Mouse (Mus musculus) Patski (cell line): ENCODE measurements at regions not wholly inside any gene's neighbourhood (a gene's known extent, or its start where the extent isn't known, plus 50 kb on each side); places are given as distances from the start of the nearest gene placed in this dataset.

Experiments
- ATAC-seq: fragments of 100-300 bp; one replicate; pipeline ENCODE4 v1.8.0; 2021
- CTCF ChIA-PET: fragments of 350-600 bp; sonication (Branson Sonifier 250); formaldehyde crosslinking; loops from one replicate; lab custom pipeline; 2022; ENCODE audit warnings: inconsistent platforms; lab: Charles Lee
- POLR2A ChIA-PET: fragments of 350-600 bp; sonication (Branson Sonifier 250); formaldehyde crosslinking; loops from one replicate; lab custom pipeline; 2022; ENCODE audit warnings: antibody characterized with exemption, inconsistent platforms; lab: Charles Lee
- DNase-seq: peaks from one replicate; pipeline ENCODE4 v3.0.0-alpha.2; 2011; ENCODE audit warnings: low read depth, low spot score
- H3K27me3 ChIP-seq: fragments of 371-371 bp; one replicate; pipeline ENCODE4 v1.5.1; 2021
- CTCF ChIP-seq: fragments of 100-300 bp; IDR thresholded peaks from one replicate; pipeline ENCODE4 v1.5.1; 2021
- in situ Hi-C: fragments of 300-500 bp; cut with MboI; formaldehyde crosslinking; loops from 3 replicates; pipeline ENCODE4 v1.11.1; 2018; ENCODE audit warnings: low pct_unique_long_range_greater_than_20kb, mixed read lengths

GRCm38 (mm10) chr1:177651219-177651618, 78.4 kb upstream of the 1700016C15Rik start:
- TF ChIP-seq CTCF, result no peak
- POLR2A ChIA-PET, result no interaction called here
- in situ Hi-C loops, result no loop called here
- ATAC-seq (no peak), DNase-seq (no peak)
- CTCF ChIA-PET, result interaction anchor here (2.4 to 3.3 kb wide), 2 partner anchors 10 to 18 kb away, joined by 6 to 13 read pairs; no protein-coding TSS in a partner anchor
- H3K27me3 ChIP-seq, result no peaks in the 10 kb centered on the region

- no peaks in the 10 kb centered on the region for H3K27me3 ChIP-seq
- POLR2A ChIA-PET, result no interaction called here
- in situ Hi-C loops, result no loop called here
Observed at GRCm38 (mm10) chr1:177663163-177663562, 66.5 kb upstream of the 1700016C15Rik start.

GRCm38 (mm10) chr1:177667041-177667791, 62.4 kb upstream of the 1700016C15Rik start:
- no peak for DNase-seq
- POLR2A ChIA-PET, result no interaction called here
- H3K27me3 ChIP-seq, result no peaks in the 10 kb centered on the region
- ATAC-seq, result no peak
- in situ Hi-C loops, result no loop called here
- CTCF ChIA-PET, result no interaction called here
- TF ChIP-seq CTCF, result no peak

More at GRCm38 (mm10) chr1:177663163-177663562, 66.5 kb upstream of the 1700016C15Rik start:
- DNase-seq, result no peak
- CTCF ChIA-PET, result interaction anchor here (1.6 kb wide), 1 partner anchor 13 kb away, joined by 3 read pairs; no protein-coding TSS in a partner anchor
- no peak for TF ChIP-seq CTCF
- ATAC-seq, result no peak

DNA sequence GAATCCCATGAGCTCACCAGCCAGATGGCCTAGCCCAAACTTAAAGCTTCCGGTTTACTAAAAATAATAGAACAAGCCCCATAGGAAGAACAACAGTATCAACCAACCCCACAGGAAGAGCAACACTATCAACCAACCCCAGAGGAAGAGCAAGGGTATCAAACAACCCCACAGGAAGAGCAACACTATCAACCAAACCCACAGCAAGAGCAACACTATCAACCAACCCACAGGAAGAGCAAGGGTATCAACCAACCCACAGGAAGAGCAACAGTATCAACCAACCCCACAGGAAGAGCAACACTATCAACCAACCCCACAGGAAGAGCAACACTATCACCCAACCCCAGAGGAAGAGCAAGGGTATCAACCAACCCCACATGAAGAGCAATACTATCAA, 59.0 kb upstream of the 1700016C15Rik start:
- no peaks in the 10 kb centered on the region for H3K27me3 ChIP-seq
- ATAC-seq, result no peak
- DNase-seq, result no peak
- CTCF ChIA-PET, result no interaction called here
- no peak for TF ChIP-seq CTCF
- in situ Hi-C loops, result no loop called here
- POLR2A ChIA-PET, result interaction anchor here (0.7 kb wide), 1 partner anchor 59 kb away, joined by 4 read pairs; no protein-coding TSS in a partner anchor

DNA sequence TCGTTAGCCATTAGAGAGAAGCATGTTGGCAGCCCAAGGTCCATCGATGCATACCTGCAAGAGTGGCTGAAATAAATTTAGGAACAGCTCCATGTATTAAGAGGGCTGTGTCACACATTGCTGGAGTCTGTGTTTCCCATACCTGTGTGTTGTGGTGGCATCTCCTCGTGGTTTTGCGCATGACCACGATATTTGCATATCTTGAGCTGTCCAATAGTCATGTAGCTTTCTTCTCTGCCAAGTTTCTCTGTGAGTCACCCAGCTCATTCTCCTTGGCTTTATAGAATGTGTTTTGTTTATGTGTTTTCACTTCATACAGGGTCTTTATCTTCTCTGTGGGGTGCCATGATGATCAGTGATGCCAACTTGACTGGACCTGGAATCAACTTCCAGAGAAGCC, 53.0 kb upstream of the 1700016C15Rik start:
- ATAC-seq, result peak; percentile 73
- CTCF ChIA-PET, result interaction anchor here (0.6 to 1.1 kb wide), 3 partner anchors 10 to 43 kb away, joined by 3 read pairs; no protein-coding TSS in a partner anchor
- no peak for TF ChIP-seq CTCF
- DNase-seq, result no peak
- in situ Hi-C loops, result no loop called here
- H3K27me3 ChIP-seq, result no peaks in the 10 kb centered on the region
- POLR2A ChIA-PET, result no interaction called here

- H3K27me3 ChIP-seq, result no peaks in the 10 kb centered on the region
- DNase-seq, result no peak
- ChIA-PET POLR2A (no interaction called here), CTCF (interaction anchor here (1.4 kb wide), 1 partner anchor 28 kb away, joined by 4 read pairs; no protein-coding TSS in a partner anchor)
- in situ Hi-C loops, result no loop called here
- TF ChIP-seq CTCF, result no peak
- no peak for ATAC-seq
Observed at GRCm38 (mm10) chr1:177678832-177679231, 50.8 kb upstream of the 1700016C15Rik start.
